Mouse (Mus musculus): ENCODE measurements around the gene Ahnak.

GRCm38 (mm10) chr19:8996601-8997000, 7.5 kb downstream of the Ahnak start:
- no peak for TF ChIP-seq HCFC1 (IDR thresholded peaks at IDR 0.05; ENCODE audit: borderline replicate concordance, insufficient read depth, low read length)
- no peak for TF ChIP-seq ZNF384 (IDR thresholded peaks at IDR 0.05; ENCODE audit: low read depth, low read length)
- TF ChIP-seq MAFK (IDR thresholded peaks at IDR 0.05; ENCODE audit: insufficient read depth, low read depth, low read length) = no peak

Data from ES-E14 (cell line).